Mouse (Mus musculus): ENCODE data around the gene Ncam1. TPM values are rescaled to one million over a fixed set of nuclear protein-coding genes. Genes with fewer than 3 reads are reported as not detected.

Gene Ncam1
- polyA plus RNA-seq, 1 experiment from 2014 or later: 51.2 TPM

- no peak for ATAC-seq (replicated peaks; ENCODE audit: insufficient number of reproducible peaks, low FRiP score, low TSS enrichment, low read depth)
- H3K27me3 ChIP-seq (ENCODE audit: control insufficient read depth, insufficient read depth, low read length): no peaks in the 10 kb centered on the region
- H3K4me3 ChIP-seq (ENCODE audit: low read depth, low read length): no peak overlapping the region
- 73% methylated on average over 2 of the region's 2 CpGs for WGBS
- no peak overlapping the region for H3K4me2 ChIP-seq (ENCODE audit: low read depth, low read length)
- H3K9me3 ChIP-seq (replicated peaks; ENCODE audit: control insufficient read depth, low read length): no peaks in the 10 kb centered on the region
- no peaks in the 10 kb centered on the region for H3K4me1 ChIP-seq (ENCODE audit: control insufficient read depth, insufficient read depth, low read length)
- DNase-seq (ENCODE audit: low spot score): no peak
- no peak overlapping the region for H3K27ac ChIP-seq (replicated peaks; ENCODE audit: low read depth, low read length)
- no peak overlapping the region for H3K9ac ChIP-seq (replicated peaks; ENCODE audit: low read length)
- no peaks in the 10 kb centered on the region for H3K36me3 ChIP-seq (replicated peaks; ENCODE audit: control insufficient read depth, insufficient read depth, low read depth, low read length)
Measured at GRCm38 (mm10) chr9:49514306-49514705, 284.4 kb downstream of the Ncam1 start.

- ATAC-seq (replicated peaks; ENCODE audit: insufficient number of reproducible peaks, low FRiP score, low TSS enrichment, low read depth) (no peak), DNase-seq (ENCODE audit: low spot score) (no peak)
- Histone ChIP-seq H3K4me3 (ENCODE audit: low read depth, low read length) (no peak overlapping the region), H3K9ac (replicated peaks; ENCODE audit: low read length) (no peak overlapping the region), H3K4me1 (ENCODE audit: control insufficient read depth, insufficient read depth, low read length) (no peaks in the 10 kb centered on the region), H3K36me3 (replicated peaks; ENCODE audit: control insufficient read depth, insufficient read depth, low read depth, low read length) (no peaks in the 10 kb centered on the region), H3K9me3 (replicated peaks; ENCODE audit: control insufficient read depth, low read length) (no peaks in the 10 kb centered on the region), H3K4me2 (ENCODE audit: low read depth, low read length) (no peak overlapping the region), H3K27ac (replicated peaks; ENCODE audit: low read depth, low read length) (no peak overlapping the region), H3K27me3 (ENCODE audit: control insufficient read depth, insufficient read depth, low read length) (no peaks in the 10 kb centered on the region)
- WGBS: 95% methylated on average over 4 of the region's 4 CpGs
Measured at GRCm38 (mm10) chr9:49510666-49511065, 288.1 kb downstream of the Ncam1 start.

DNA sequence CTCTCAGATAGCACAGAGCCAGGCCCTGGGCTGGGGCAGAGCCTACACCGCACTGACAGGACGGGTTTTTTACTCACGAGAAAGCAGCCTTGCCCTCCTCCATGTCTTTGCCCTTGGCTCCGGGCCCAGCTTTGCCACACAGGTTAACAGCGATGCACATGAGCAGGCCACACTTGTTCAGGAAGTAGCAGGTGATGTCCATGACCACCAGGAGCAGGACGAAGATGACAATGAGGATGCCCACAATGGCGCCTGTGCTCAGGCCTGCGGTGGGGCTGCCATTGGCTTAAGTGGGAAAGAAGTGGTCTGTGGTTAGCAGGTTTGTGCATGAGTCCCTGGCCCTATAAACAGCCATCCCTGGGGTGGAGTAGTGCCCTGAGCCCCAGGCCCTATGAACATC is 289.1 kb downstream of the Ncam1 start:
- ATAC-seq (replicated peaks; ENCODE audit: insufficient number of reproducible peaks, low FRiP score, low TSS enrichment, low read depth): no peak
- WGBS: 94% methylated on average over 8 of the region's 8 CpGs
- H3K9ac ChIP-seq (replicated peaks; ENCODE audit: low read length): no peak overlapping the region

DNA sequence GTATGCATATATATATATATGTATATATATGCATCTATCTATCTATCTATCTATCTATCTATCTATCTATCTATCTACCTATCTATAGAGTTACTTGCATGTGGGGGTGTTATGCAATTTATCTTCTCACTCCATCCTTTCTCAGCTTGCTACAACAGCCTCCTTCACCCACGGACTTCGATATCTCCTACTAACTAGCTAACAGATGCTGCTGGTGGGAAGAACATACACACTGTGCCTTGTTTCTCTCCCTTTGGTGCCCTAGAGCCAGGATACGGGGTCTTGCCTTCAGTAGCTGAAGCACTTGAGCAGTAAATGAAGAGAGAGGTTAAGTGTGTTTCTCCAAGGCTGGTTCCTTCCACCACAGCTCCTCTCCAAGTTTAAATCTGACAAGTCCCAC is 289.6 kb downstream of the Ncam1 start:
- H3K36me3 ChIP-seq (replicated peaks; ENCODE audit: control insufficient read depth, insufficient read depth, low read depth, low read length): no peaks in the 10 kb centered on the region
- WGBS: 95% methylated on average over 3 of the region's 3 CpGs
- H3K9me3 ChIP-seq (replicated peaks; ENCODE audit: control insufficient read depth, low read length): no peaks in the 10 kb centered on the region
- no peaks in the 10 kb centered on the region for H3K27me3 ChIP-seq (ENCODE audit: control insufficient read depth, insufficient read depth, low read length)
- ATAC-seq (replicated peaks; ENCODE audit: insufficient number of reproducible peaks, low FRiP score, low TSS enrichment, low read depth): no peak
- H3K4me3 ChIP-seq (ENCODE audit: low read depth, low read length): no peak overlapping the region
- no peak overlapping the region for H3K9ac ChIP-seq (replicated peaks; ENCODE audit: low read length)
- no peak overlapping the region for H3K4me2 ChIP-seq (ENCODE audit: low read depth, low read length)
- no peak overlapping the region for H3K27ac ChIP-seq (replicated peaks; ENCODE audit: low read depth, low read length)
- H3K4me1 ChIP-seq (ENCODE audit: control insufficient read depth, insufficient read depth, low read length): no peaks in the 10 kb centered on the region
- no peak for DNase-seq (ENCODE audit: low spot score)

More for the DNA sequence above, 289.1 kb downstream of the Ncam1 start:
- Histone ChIP-seq H3K27me3 (ENCODE audit: control insufficient read depth, insufficient read depth, low read length) (no peaks in the 10 kb centered on the region), H3K4me3 (ENCODE audit: low read depth, low read length) (no peak overlapping the region), H3K9me3 (replicated peaks; ENCODE audit: control insufficient read depth, low read length) (no peaks in the 10 kb centered on the region), H3K27ac (replicated peaks; ENCODE audit: low read depth, low read length) (no peak overlapping the region), H3K4me1 (ENCODE audit: control insufficient read depth, insufficient read depth, low read length) (no peaks in the 10 kb centered on the region), H3K4me2 (ENCODE audit: low read depth, low read length) (no peak overlapping the region), H3K36me3 (replicated peaks; ENCODE audit: control insufficient read depth, insufficient read depth, low read depth, low read length) (no peaks in the 10 kb centered on the region)
- DNase-seq (ENCODE audit: low spot score): no peak

GRCm38 (mm10) chr9:49507829-49508585 is 290.7 kb downstream of the Ncam1 start:
- Histone ChIP-seq H3K9ac (replicated peaks; ENCODE audit: low read length) (no peak overlapping the region), H3K36me3 (replicated peaks; ENCODE audit: control insufficient read depth, insufficient read depth, low read depth, low read length) (no peaks in the 10 kb centered on the region), H3K4me2 (ENCODE audit: low read depth, low read length) (no peak overlapping the region), H3K4me1 (ENCODE audit: control insufficient read depth, insufficient read depth, low read length) (no peaks in the 10 kb centered on the region), H3K27ac (replicated peaks; ENCODE audit: low read depth, low read length) (no peak overlapping the region), H3K4me3 (ENCODE audit: low read depth, low read length) (no peak overlapping the region), H3K9me3 (replicated peaks; ENCODE audit: control insufficient read depth, low read length) (no peaks in the 10 kb centered on the region), H3K27me3 (ENCODE audit: control insufficient read depth, insufficient read depth, low read length) (no peaks in the 10 kb centered on the region)
- ATAC-seq (replicated peaks; ENCODE audit: insufficient number of reproducible peaks, low FRiP score, low TSS enrichment, low read depth) (no peak), DNase-seq (ENCODE audit: low spot score) (no peak)
- 87% methylated on average over 9 of the region's 9 CpGs for WGBS

DNA sequence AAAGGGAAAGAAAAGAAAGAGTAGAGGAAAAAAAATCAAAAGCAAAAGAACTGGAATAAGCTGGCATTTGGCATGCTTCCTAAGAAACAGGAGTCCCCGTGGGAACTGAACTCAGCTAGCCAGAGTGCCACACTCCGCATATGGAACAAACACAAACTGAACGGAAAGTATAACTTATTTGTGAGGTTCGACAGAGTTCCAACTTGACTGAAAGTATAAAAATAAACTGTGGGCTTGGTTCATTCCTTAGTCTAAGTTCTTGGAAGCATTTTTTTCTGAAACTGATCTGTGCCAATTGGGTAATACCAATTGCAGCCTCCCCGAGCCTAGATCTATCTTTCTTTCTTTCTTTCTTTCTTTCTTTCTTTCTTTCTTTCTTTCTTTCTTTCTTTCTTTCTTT is 294.1 kb downstream of the Ncam1 start:
- H3K4me1 ChIP-seq (ENCODE audit: control insufficient read depth, insufficient read depth, low read length): no peaks in the 10 kb centered on the region
- no peak overlapping the region for H3K4me2 ChIP-seq (ENCODE audit: low read depth, low read length)
- no peak for ATAC-seq (replicated peaks; ENCODE audit: insufficient number of reproducible peaks, low FRiP score, low TSS enrichment, low read depth)
- no peak for DNase-seq (ENCODE audit: low spot score)
- no peaks in the 10 kb centered on the region for H3K27me3 ChIP-seq (ENCODE audit: control insufficient read depth, insufficient read depth, low read length)
- 77% methylated on average over 5 of the region's 5 CpGs for WGBS
- no peaks in the 10 kb centered on the region for H3K9me3 ChIP-seq (replicated peaks; ENCODE audit: control insufficient read depth, low read length)
- no peak overlapping the region for H3K9ac ChIP-seq (replicated peaks; ENCODE audit: low read length)
- no peaks in the 10 kb centered on the region for H3K36me3 ChIP-seq (replicated peaks; ENCODE audit: control insufficient read depth, insufficient read depth, low read depth, low read length)
- no peak overlapping the region for H3K4me3 ChIP-seq (ENCODE audit: low read depth, low read length)
- no peak overlapping the region for H3K27ac ChIP-seq (replicated peaks; ENCODE audit: low read depth, low read length)

GRCm38 (mm10) chr9:49502245-49502644 is 296.5 kb downstream of the Ncam1 start:
- H3K27me3 ChIP-seq (ENCODE audit: control insufficient read depth, insufficient read depth, low read length): no peaks in the 10 kb centered on the region
- no peaks in the 10 kb centered on the region for H3K4me1 ChIP-seq (ENCODE audit: control insufficient read depth, insufficient read depth, low read length)
- no peaks in the 10 kb centered on the region for H3K36me3 ChIP-seq (replicated peaks; ENCODE audit: control insufficient read depth, insufficient read depth, low read depth, low read length)
- DNase-seq (ENCODE audit: low spot score): no peak
- no peak overlapping the region for H3K9ac ChIP-seq (replicated peaks; ENCODE audit: low read length)
- no peak for ATAC-seq (replicated peaks; ENCODE audit: insufficient number of reproducible peaks, low FRiP score, low TSS enrichment, low read depth)
- no peak overlapping the region for H3K4me3 ChIP-seq (ENCODE audit: low read depth, low read length)
- no peak overlapping the region for H3K4me2 ChIP-seq (ENCODE audit: low read depth, low read length)
- H3K9me3 ChIP-seq (replicated peaks; ENCODE audit: control insufficient read depth, low read length): no peaks in the 10 kb centered on the region
- WGBS: 88% methylated on average over 4 of the region's 4 CpGs
- no peak overlapping the region for H3K27ac ChIP-seq (replicated peaks; ENCODE audit: low read depth, low read length)

GRCm38 (mm10) chr9:49499878-49500277 is 298.8 kb downstream of the Ncam1 start:
- H3K4me3 ChIP-seq (ENCODE audit: low read depth, low read length): no peak overlapping the region

More at GRCm38 (mm10) chr9:49499878-49500277, 298.8 kb downstream of the Ncam1 start:
- Histone ChIP-seq H3K4me2 (ENCODE audit: low read depth, low read length) (no peak overlapping the region), H3K36me3 (replicated peaks; ENCODE audit: control insufficient read depth, insufficient read depth, low read depth, low read length) (no peaks in the 10 kb centered on the region), H3K27me3 (ENCODE audit: control insufficient read depth, insufficient read depth, low read length) (no peaks in the 10 kb centered on the region), H3K9me3 (replicated peaks; ENCODE audit: control insufficient read depth, low read length) (no peaks in the 10 kb centered on the region), H3K27ac (replicated peaks; ENCODE audit: low read depth, low read length) (no peak overlapping the region), H3K4me1 (ENCODE audit: control insufficient read depth, insufficient read depth, low read length) (no peaks in the 10 kb centered on the region), H3K9ac (replicated peaks; ENCODE audit: low read length) (no peak overlapping the region)
- no peak for DNase-seq (ENCODE audit: low spot score)
- ATAC-seq (replicated peaks; ENCODE audit: insufficient number of reproducible peaks, low FRiP score, low TSS enrichment, low read depth): no peak
- 87% methylated on average over 2 of the region's 2 CpGs for whole genome bisulfite sequencing
